Mouse (Mus musculus): ENCODE measurements at regions not wholly inside any gene's neighbourhood (a gene's known extent, or its start where the extent isn't known, plus 50 kb on each side); places are given as distances from the start of the nearest gene placed in this dataset.

GRCm38 (mm10) chr14:101287755-101288154 lies 87.6 kb upstream of the Prr30 start:
- WGBS = 71% methylated on average over 4 of the region's 4 CpGs
- no peak for TF ChIP-seq CTCF (IDR thresholded peaks at IDR 0.05; ENCODE audit: insufficient read depth, low read length)
- TF ChIP-seq POLR2A (IDR thresholded peaks at IDR 0.05; ENCODE audit: borderline replicate concordance, extremely low read depth, low read depth, low read length) = no peak
- DNase-seq = no peak
- Histone ChIP-seq H3K4me1 (ENCODE audit: control insufficient read depth, insufficient read depth, low read length) (no peaks in the 10 kb centered on the region), H3K4me3 (replicated peaks; ENCODE audit: extremely low read depth, low read depth, low read length) (no peak overlapping the region)

GRCm38 (mm10) chr14:101269048-101269789 lies 69.1 kb upstream of the Prr30 start:
- TF ChIP-seq POLR2A (IDR thresholded peaks at IDR 0.05; ENCODE audit: borderline replicate concordance, extremely low read depth, low read depth, low read length) = no peak
- H3K4me1 ChIP-seq (ENCODE audit: control insufficient read depth, insufficient read depth, low read length) = no peaks in the 10 kb centered on the region
- WGBS = 35% methylated on average over 4 of the region's 4 CpGs

GRCm38 (mm10) chr14:101267536-101267935 lies 67.4 kb upstream of the Prr30 start:
- Histone ChIP-seq H3K4me1 (ENCODE audit: control insufficient read depth, insufficient read depth, low read length) (no peaks in the 10 kb centered on the region), H3K4me3 (replicated peaks; ENCODE audit: extremely low read depth, low read depth, low read length) (no peak overlapping the region)
- 91% methylated on average over 2 of the region's 2 CpGs for WGBS
- TF ChIP-seq CTCF (IDR thresholded peaks at IDR 0.05; ENCODE audit: insufficient read depth, low read length) = no peak
- TF ChIP-seq POLR2A (IDR thresholded peaks at IDR 0.05; ENCODE audit: borderline replicate concordance, extremely low read depth, low read depth, low read length) = no peak
- DNase-seq = no peak

More at GRCm38 (mm10) chr14:101269048-101269789, 69.1 kb upstream of the Prr30 start:
- no peak overlapping the region for H3K4me3 ChIP-seq (replicated peaks; ENCODE audit: extremely low read depth, low read depth, low read length)
- no peak for DNase-seq
